Mouse (Mus musculus): ENCODE results near the gene Coa3. TPM values are rescaled to one million over a fixed set of nuclear protein-coding genes. Genes with fewer than 3 reads are reported as not detected.
A peak's percentile ranks its signal among the peaks of the same experiment; 100 is the strongest.
"Not testable (repeated sequence)": the region's sequence is repeated elsewhere in the genome, so short reads cannot be mapped to it uniquely, and the experiment has no call there.

Gene Coa3
- total RNA-seq (2021): 100 to 1,000 TPM in 1 of 2 experiments, 10 to 100 TPM in 1; 95.7 to 101 TPM

- intact Hi-C loops (cut with DNase I): no loop called here
- peak; percentile 89 for DNase-seq (ENCODE audit: extremely low spot score in 1 of 2, low spot score in 2 of 2)
Observed at GRCm38 (mm10) chr11:101278223-101279192, at the start of gene Coa3, which contains the start of gene Cntd1. Coa3 (minus strand) TSS chr11:101279114. Cntd1 (plus strand) TSS chr11:101279012.

- intact Hi-C loops (cut with DNase I): no loop called here
- no peak for DNase-seq (ENCODE audit: extremely low spot score in 1 of 2, low spot score in 2 of 2)
Observed at GRCm38 (mm10) chr11:101327311-101327710, 48.4 kb upstream of the Coa3 start.

DNA sequence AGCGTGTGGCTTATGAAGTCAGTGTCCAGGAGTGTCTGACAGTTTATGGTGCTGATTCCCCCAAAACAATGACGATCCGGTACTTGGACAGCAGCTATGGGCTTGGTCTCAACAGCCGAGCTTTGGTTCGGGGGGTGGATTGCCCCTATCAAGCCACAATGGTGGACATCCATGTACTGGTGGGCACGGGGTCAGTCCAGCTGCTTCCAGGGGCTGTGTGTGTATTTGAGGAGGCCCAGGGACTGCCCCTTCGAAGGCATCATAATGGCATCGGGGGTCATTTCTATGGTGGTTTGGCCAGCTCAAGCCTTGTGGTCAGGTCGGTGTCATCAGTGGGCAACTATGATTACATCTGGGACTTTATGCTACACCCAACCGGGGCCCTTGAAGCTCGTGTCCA is 47.2 kb upstream of the Coa3 start:
- DNase-seq (ENCODE audit: extremely low spot score in 1 of 2, low spot score in 2 of 2): no peak
- intact Hi-C loops (cut with DNase I): no loop called here

DNA sequence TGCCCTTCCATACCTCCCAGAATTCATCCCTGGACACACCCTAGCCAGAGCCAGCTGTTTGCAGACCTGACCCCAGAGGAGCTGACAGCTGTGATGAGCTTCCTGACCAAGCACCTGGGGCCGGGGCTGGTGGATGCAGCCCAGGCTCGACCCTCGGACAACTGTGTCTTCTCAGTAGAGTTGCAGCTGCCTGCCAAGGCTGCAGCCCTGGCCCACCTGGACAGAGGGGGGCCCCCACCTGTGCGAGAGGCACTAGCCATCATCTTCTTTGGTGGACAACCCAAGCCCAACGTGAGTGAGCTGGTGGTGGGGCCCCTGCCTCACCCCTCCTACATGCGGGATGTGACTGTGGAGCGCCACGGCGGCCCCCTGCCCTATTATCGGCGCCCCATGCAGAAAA is 46.3 kb upstream of the Coa3 start:
- intact Hi-C loops (cut with DNase I): not testable (repeated sequence)

DNA sequence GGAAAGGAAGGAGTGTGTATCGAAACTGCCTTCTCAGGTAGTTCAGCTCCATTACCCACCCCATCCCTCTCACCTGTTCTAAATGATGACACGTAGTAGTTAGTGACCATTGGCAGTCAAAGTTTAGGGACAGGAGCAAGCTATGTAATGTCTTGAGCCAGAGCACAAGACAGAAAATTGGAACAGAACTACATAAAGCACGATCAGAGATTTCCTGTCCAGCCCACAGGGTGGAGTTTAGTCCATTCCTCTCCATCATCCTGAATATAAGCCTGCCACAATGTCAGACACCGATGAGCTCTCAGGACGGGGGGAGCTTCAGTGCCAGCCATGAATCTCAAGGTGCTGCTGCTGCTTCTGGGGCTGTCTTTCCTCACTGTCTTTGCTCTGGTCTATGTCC is 45.8 kb upstream of the Coa3 start, which contains the start of gene Aoc2:
TSS of gene Aoc2 (plus strand) at position 301 of the 400 bp plus-strand sequence.
- DNase-seq (ENCODE audit: extremely low spot score in 1 of 2, low spot score in 2 of 2): no peak
- intact Hi-C loops (cut with DNase I): no loop called here

More for the DNA sequence above, 46.3 kb upstream of the Coa3 start:
- not testable (repeated sequence) for DNase-seq (ENCODE audit: extremely low spot score in 1 of 2, low spot score in 2 of 2)

DNA sequence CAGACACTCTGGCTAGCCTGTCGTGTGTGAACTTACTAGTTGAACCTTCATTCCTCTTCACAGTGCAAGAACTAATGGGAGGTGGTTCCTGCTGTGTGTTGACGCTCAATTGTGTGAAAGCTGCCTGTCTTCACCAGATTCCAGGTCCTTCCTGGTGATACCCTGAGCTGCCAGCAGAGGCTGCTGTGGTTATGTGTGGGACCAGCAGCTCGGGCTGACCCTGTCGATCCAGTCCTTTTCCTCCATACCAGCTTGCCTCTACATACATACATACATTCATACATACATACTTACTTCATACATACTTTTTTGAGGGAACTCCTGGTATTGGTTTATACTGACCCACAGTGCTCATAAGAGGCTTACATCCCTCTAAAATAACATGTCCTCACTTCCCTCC is 44.7 kb upstream of the Coa3 start:
- peak; percentile 51 to 79 for DNase-seq (ENCODE audit: extremely low spot score in 1 of 2, low spot score in 2 of 2)
- intact Hi-C loops (cut with DNase I): loop anchor here (1.0 kb wide), 1 partner anchor 72 kb away; no protein-coding TSS in a partner anchor

GRCm38 (mm10) chr11:101316501-101316917 is 37.6 kb upstream of the Coa3 start:
- intact Hi-C loops (cut with DNase I): no loop called here
- peak in 1 of 2 experiments; percentile 66 for DNase-seq (ENCODE audit: extremely low spot score in 1 of 2, low spot score in 2 of 2)

GRCm38 (mm10) chr11:101315665-101316500 is 37.0 kb upstream of the Coa3 start, which contains the start of gene Psme3:
Psme3 (plus strand) TSS chr11:101316213.
- intact Hi-C loops (cut with DNase I): no loop called here
- DNase-seq (ENCODE audit: extremely low spot score in 1 of 2, low spot score in 2 of 2): peak; percentile 92 to 95

GRCm38 (mm10) chr11:101315082-101315650 is 36.3 kb upstream of the Coa3 start:
- DNase-seq (ENCODE audit: extremely low spot score in 1 of 2, low spot score in 2 of 2): no peak
- intact Hi-C loops (cut with DNase I): no loop called here

DNA sequence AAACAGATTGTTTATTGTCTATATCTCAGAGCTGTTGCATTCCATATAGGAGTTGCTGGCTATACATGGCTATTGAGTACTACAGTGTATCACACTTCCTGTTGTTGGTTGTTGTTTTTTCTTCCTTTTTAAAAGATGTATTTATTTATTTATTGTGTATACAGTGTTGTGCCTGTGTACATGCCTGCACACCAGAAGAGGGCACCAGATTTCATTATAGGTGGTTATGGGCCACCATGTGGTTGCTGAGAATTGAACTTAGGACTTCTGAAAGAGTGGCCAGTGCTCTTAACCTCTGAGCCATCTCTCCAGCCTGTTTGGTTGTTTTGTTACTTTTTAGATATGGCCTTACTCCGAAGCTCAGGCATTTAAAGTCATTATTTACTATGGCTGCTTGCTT is 35.7 kb upstream of the Coa3 start:
- DNase-seq (ENCODE audit: extremely low spot score in 1 of 2, low spot score in 2 of 2): no peak
- intact Hi-C loops (cut with DNase I): no loop called here

- intact Hi-C loops (cut with DNase I): no loop called here
- no peak for DNase-seq (ENCODE audit: extremely low spot score in 1 of 2, low spot score in 2 of 2)
Observed at GRCm38 (mm10) chr11:101312150-101312549, 33.2 kb upstream of the Coa3 start.

DNA sequence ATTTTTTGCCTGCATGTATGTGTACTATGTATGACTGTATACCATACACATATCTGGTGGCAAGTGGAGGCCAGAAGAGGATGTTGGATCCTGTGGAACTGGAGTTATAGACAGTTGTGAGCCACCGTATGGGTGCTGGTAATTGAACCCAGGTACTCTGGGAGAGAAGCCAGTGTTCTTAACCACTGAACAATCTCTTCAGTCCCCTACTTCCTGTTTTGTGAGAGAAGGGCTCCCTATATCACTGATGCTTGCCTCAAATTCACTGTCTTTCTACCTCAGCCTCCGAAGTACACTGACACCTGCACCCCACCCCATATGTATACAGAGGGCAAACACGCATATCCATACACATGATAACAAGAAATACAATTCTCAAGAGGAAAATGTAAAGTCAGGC is 32.2 kb upstream of the Coa3 start:
- DNase-seq (ENCODE audit: extremely low spot score in 1 of 2, low spot score in 2 of 2): no peak
- intact Hi-C loops (cut with DNase I): no loop called here

DNA sequence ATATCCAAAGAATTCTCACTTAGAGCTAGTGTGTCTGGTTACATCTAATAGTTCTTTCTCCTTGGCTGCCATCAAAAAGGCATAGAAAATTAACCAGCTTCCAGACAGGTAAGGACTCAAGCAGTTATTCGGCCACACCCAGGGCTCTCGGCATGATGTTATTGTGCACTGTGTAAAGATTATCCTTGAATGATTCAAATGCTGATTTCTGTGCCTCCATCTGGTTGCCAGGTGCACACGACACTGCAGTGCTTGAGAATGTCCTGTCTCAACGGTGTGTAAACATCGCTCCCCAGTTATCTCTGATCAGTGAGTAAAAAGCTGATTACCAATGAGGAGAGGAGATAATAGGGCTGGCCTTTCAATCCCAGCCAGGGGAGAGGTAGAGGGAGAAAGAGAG is 28.8 kb upstream of the Coa3 start:
- no peak for DNase-seq (ENCODE audit: extremely low spot score in 1 of 2, low spot score in 2 of 2)
- intact Hi-C loops (cut with DNase I): no loop called here

GRCm38 (mm10) chr11:101302004-101302798 is 23.3 kb upstream of the Coa3 start, which contains the start of gene Becn1:
Becn1 (minus strand) TSS chr11:101302286.
- DNase-seq (ENCODE audit: extremely low spot score in 1 of 2, low spot score in 2 of 2): peak; percentile 93 to 98
- intact Hi-C loops (cut with DNase I): loop anchor here (5.0 kb wide), 1 partner anchor 90 kb away; no protein-coding TSS in a partner anchor

DNA sequence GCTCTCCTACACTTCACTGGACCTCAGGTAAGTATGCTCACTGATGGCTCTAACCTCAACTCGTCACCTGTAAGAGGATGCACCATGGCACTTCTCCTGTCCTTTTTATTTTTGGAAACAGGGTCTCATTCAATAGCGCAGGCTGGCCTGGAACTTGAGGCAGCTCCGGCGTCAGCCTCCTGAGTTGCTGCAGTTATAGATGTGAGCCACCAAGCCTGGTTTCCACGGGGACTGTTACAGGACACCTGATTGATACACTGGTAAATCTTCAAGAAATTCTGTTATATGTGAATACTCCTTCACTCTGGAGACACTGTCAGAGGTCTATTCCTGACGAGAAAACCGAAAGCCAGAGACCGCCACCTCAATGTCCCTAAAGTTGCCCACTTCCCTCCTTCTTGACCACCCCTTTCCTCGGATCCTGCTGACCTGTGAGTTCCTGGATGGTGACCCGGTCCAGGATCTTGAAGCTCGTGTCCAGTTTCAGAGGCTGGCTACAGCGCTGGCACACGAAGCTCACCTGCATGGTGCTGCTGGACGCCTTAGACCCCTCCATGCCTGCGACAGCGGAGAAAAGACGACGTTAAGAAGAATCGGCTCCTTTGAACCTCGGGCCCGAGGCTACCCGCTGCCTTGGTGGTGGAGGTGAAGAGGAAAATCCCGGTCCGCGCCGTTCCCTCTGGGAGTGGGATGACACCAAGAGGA is 22.5 kb upstream of the Coa3 start:
- no peak for DNase-seq (ENCODE audit: extremely low spot score in 1 of 2, low spot score in 2 of 2)
- intact Hi-C loops (cut with DNase I): loop anchor here (5.0 kb wide), 1 partner anchor 89 kb away; no protein-coding TSS in a partner anchor

- DNase-seq (ENCODE audit: extremely low spot score in 1 of 2, low spot score in 2 of 2): no peak
- intact Hi-C loops (cut with DNase I): loop anchor here (5.0 kb wide), 1 partner anchor 89 kb away; no protein-coding TSS in a partner anchor
Observed at GRCm38 (mm10) chr11:101300881-101301280, 22.0 kb upstream of the Coa3 start.

- intact Hi-C loops (cut with DNase I): no loop called here
- no peak for DNase-seq (ENCODE audit: extremely low spot score in 1 of 2, low spot score in 2 of 2)
Observed at GRCm38 (mm10) chr11:101295191-101295590, 16.3 kb upstream of the Coa3 start.
